Mouse (Mus musculus) spleen, embryonic (tissue): ENCODE results near the gene Atr.

Experiments
- CTCF ChIA-PET: fragments of 350-600 bp; sonication (Branson Sonifier 250); formaldehyde crosslinking; loops from one replicate; lab custom pipeline; 2022; lab: Charles Lee

The Atr gene

DNA sequence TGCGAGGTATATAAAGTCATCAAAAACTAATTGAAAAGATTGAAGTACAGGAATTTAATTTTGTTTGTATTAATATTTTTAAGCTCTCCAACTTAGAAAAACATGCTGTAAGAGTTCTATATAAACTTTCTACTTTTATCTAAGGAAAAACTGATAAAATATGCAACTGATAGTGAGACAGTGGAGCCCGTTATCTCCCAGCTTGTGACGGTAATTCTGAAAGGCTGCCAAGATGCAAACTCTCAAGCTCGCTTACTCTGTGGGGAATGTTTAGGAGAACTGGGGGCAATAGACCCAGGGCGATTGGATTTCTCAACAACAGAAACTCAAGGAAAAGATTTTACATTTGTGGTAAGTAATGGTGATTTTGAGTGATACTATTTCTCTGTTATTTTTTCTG is 40.0 kb downstream of the Atr start:
- CTCF ChIA-PET = no interaction called here

DNA sequence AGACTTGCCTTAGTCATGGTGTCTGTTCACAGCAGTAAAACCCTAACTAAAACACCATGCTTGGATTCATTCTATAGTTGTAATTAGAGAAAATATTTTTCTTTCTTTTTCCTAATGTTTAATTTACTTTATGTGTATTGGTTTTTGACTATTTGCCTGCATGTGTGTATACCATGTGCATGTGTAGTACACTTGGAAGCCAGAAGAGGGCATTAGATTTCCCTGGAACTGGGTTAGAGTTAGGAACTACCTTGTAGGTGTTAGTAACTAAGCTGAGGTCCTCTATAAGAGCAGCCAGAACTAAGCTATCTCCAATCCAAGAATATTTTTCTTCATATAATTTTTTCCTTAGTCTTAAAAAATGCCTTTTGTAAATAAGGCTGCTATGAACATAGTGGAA is 75.5 kb downstream of the Atr start:
- CTCF ChIA-PET = no interaction called here

DNA sequence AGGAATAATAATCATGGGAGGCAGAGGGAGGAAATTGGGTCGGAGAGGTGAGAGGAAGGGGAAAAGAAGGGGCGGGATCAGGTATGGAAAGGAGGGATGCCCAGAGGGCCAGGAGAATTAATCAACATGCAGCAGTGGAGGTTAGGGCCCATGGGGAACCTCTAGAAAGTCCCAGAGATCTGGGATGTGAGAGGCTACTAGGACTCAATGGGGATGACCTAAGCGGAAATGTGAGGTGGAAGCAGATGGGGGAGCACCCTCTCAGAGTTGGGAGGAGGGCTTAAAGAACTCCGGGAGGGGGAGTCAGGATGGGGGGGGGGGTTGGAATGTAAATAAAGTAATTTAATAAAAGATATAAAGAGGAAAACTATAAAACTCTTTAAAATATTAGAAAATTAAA is 96.3 kb downstream of the Atr start:
- CTCF ChIA-PET = no interaction called here

DNA sequence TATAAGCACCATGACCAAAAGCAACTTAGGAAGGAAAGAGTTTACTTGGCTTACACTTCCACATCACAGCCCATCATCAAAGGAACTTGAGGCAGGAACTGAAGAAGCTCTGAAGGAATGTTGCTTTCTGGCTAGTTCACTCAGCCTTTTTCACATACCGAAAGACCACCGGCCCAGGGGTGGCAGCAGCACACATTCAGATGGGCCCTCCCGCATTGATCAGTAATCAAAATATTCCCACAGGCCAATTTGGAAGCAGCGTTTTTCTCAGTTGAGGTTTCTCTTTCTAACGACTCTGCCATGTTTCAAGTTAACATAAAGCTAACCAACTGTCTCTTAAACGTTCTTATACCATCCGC is 96.8 kb downstream of the Atr start:
- CTCF ChIA-PET = interaction anchor here (0.7 kb wide), 1 partner anchor 14 kb away, joined by 4 read pairs; no protein-coding TSS in a partner anchor

DNA sequence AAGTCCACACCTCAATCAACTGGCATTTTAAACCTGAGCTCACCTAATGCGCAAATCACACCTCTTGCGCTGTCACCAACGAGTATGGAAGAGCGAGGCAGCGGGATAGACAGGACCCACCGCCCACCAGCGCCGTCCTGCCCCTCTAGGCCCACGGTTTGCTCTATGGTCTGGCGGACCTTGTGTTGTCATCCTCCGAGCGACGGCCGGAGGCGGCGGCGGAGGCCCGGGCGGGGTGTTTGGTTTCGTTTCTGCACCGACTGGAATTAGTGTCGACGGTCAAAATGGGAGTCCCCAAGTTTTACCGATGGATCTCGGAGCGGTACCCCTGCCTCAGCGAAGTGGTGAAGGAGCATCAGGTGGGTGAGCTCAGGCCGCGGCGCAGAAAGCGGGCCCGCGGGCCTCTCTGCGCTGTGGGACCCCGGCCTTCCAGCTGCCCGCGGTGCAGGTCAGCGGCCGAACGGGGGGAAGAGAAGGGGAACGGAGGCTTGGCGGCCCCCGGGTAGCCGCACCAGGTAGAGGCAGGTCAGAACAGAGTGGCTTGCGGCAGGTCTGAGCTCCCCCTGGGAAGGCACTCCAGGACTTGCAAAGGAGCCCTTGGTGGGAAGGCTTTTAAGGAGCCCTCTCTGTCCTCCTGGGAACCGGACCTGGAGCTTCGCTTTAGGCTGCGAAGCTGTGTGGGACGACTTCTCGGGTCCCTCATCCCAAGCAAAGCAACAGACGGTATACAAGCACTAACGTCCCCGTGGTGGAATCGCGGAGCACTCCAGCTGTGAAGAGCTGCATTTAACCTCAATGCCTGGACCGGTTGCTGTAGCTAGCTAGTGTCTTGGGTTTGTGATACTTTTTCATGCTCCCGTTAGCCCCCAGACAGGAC is 97.4 kb downstream of the Atr start, which contains the start of gene Xrn1:
Gene Xrn1, plus strand, starts transcription at position 176 of the 877 bp plus-strand sequence.
- CTCF ChIA-PET = interaction anchor here (0.7 kb wide), 1 partner anchor 15 kb away, joined by 4 read pairs; no protein-coding TSS in a partner anchor

DNA sequence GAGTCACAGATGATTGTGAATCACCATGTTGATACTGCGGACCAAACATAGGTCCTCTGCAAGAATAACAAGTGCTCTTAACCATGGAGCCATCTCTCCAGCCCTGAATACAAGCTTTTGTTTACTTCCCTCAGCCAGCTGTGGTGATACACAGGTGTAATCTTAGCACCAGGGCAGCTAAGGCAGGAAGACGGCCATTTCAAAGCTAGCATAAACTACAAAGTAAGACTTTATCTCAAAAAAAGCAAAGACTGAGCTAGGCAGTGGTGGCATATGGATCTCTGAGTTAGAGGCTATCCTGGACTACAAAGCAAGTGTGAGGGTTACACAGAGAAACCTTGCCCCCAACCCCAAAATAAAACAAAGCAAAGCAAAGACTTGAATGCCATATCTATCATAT is 100.2 kb downstream of the Atr start:
- CTCF ChIA-PET = no interaction called here

DNA sequence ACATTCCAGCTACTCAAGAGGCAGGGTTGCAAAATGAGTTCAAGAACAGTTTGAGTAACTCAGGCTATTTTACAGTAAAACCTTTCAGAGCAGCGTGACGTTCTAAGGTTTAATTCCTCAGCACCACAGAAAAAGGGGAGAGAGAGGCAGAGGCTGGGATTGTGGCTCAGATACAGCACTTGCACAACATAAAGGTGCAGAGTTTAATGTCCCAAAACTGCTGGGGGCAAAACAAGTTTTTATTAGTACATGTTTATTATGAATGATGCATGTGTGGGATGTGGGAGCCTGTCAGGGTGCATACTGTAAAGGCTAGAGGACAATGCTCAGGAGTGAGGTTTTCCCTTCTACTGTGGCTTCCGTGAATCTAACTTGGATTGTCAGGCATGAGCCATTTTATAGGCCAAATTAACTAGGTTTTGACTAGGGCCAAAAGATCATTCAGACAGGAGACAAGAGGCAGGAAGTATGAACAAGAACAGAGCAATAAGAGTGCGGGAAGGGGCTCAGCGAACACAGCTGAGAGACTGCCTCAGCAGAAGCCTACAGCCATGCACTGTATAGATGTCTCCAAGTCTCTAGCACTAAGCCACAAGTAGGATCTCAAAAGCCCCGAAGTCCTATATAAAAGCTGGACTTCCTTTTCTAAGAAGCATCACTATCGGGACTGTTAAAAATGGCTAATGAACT is 100.8 kb downstream of the Atr start:
- CTCF ChIA-PET = no interaction called here

DNA sequence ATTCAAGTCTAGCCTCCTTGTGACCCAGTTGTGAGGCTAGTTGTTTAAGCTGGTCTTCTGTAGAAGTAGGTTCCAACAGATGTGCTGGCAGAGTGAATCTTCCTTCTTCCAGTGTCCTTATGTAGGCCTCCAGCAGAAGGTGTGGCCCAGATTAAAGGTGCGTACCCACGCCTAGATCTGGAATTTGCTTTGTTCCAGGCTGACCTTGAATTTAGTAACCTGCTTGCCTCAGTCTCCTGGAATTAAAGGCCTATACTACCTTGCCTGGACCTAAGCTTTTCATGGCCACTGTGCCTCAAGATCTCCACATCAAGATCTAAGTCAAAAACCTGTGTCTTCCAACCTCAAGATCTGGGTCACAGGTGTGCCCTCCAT is 101.3 kb downstream of the Atr start:
- CTCF ChIA-PET = interaction anchor here (0.6 kb wide), 1 partner anchor 55 kb away, joined by 5 read pairs; no protein-coding TSS in a partner anchor

DNA sequence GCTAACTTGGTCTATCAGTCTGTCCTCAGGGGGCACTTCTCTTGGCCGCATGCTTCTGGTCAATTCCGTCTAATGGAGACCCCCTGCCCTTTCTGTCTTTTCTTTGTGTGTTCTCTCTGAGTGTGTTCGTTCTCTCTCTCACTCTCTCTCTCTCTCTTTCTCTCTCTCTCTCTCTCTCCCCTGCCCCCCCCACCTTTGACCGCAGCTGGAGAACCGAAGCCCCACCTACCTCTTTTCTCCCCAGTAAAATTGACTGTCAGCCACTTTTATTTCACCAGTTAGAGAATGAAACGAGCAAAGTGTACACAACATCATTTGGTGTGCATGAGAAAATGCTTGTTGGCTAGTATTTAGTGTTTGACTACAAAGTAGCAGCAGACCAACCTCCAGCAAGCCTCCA is 101.8 kb downstream of the Atr start:
- CTCF ChIA-PET = interaction anchor here (0.6 kb wide), 1 partner anchor 56 kb away, joined by 5 read pairs; no protein-coding TSS in a partner anchor

DNA sequence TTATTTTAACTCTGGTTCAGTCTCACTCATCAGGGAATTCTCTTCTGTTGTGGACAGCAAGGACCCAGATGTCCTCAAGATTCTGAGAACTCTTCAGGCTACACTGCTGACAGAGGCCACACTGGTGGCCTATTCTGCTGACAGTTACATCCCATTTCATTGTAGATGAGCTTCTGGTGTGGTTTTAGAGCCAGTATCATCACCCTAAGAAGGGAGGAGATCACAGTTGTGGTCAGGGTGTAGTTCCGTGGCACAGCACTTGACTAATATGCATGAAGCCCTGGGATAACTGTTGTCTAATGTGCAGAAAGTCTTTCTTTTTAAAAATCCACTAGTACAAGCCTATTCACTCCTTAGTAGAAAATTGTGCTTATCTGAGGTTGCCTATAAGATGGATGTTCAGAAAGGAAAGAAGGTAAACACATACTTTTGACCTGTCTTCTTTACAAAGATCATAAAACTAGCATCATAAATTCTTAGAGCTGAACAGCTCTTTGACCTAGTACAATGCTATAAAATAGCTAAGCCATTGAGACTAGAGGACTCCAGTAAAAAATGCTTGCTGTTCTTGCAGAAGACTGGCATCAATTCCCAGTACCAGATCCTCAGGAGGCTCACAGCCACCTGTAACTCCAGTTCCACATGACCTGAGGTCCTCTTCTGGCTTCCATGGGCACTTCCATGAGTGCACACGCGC is 102.5 kb downstream of the Atr start:
- CTCF ChIA-PET = no interaction called here

DNA sequence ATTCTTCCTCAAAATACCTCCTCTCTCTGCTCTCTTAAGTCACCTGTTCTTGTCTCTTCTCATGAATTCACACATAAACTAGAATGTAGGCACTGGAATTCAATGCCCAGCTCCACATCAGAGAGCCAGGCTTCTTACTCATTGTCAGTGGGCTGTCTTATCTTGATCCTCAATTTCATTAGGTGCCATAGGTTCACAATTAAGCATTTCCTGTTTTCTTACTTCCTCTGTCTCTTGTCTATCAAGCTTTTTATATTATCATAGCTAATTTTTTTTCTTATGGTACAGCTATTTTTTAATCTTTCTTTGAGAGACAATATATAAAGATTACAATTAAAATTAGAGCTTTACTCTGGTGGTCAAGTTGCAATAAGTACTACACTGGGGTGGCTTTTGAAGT is 103.7 kb downstream of the Atr start:
- CTCF ChIA-PET = no interaction called here

DNA sequence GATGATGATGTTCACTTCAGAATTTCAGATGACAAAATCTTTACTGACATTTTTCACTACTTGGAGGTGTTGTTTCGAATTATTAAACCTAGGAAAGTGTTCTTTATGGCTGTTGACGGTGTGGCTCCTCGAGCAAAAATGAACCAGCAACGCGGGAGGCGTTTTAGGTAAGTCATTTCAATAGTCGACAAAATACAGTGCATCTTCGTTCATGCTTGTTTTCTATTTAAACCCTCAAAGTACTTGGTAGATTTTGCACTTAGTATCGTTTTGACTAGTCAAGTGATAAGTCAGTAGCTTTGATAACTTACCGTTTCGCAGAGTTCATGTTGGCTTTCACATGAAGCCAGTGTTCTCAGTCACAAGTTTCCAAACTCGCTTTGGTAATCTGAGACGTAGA is 106.6 kb downstream of the Atr start:
- CTCF ChIA-PET = no interaction called here

DNA sequence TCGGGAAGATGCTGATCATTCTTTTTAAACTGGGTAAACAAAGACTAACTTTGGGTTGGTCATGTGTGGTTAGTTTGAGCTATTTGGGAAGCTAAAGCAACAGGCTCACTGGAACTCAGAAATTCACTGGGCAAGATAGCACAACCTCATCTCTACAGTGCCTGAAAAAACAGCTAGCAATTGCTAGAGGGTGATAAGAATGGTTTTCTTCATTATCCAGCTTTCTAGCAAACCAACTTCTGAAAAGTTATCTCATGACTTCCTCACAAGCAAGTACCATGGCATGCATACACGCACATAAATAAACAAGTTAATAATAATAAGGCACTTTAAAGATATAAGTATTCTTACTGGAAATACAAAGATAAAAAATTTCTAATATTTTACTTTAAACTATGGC is 120.9 kb downstream of the Atr start:
- CTCF ChIA-PET = no interaction called here

DNA sequence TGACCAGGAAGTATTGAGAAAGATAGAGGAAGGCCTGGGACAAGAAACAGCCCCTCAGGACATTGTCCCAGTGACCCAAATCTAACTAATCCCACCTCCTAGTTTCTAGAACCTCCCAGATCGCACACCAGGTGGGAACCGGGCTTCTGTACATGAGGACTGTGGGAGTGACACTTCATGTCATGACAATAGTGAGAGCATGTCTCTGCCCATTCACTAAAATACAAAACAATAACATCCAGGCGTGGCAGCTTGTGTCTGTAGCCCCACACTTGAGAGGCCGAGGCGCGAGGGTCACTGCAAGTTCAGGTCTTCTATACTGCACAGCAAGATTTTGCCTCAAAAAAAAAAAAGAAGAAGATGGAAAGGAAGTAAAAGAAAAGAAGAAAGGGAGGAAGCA is 122.5 kb downstream of the Atr start:
- CTCF ChIA-PET = interaction anchor here (0.7 kb wide), 1 partner anchor 31 kb away, joined by 3 read pairs; no protein-coding TSS in a partner anchor

DNA sequence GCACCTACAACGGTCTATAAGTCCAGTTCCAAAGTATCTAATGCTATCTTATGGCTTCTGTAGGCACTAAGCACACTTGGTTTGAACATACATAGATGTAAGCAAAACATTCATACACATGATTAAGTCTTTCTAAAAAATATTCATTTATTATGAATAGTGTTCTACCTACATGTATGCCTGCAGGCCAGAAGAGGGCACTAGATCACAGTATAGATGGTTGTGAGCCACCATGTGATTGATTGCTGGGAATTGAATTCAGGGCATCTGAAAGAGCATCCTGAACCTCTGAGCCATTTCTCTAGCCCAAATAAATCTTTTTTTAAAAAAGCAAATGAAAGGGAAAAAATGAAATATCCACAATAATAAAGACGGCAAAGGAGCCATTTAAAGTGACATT is 134.9 kb downstream of the Atr start:
- CTCF ChIA-PET = no interaction called here
